Mouse (Mus musculus): ENCODE measurements around the gene 4921507P07Rik. TPM values are rescaled to one million over a fixed set of nuclear protein-coding genes. Genes with fewer than 3 reads are reported as not detected.
"Not testable (repeated sequence)": the region's sequence is repeated elsewhere in the genome, so short reads cannot be mapped to it uniquely, and the experiment has no call there.

The 4921507P07Rik gene
- total RNA-seq, 4 experiments from 2014 or later, result 0.25 to 0.37 (median 0.27) TPM

DNA sequence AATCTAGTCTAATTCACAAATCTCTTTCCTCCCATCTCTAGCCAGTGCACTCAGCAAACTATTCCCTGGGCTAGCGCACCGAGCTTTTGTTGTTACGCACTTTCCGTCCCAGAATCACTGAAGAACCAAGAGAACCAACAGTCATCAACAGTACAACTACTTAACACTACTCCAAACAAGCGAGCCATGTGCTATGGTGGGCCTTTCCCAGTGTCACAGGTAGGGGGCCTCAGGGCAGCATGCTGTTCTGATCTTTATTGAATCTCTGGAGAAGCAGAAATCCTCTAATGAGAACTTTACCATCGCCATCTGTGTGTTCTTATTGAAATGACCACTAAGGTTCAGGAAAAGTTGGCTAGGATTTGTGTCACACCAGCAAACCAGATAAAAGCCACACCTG, 38.9 kb downstream of the 4921507P07Rik start:
- DNase-seq (ENCODE audit: low spot score), result no peak

DNA sequence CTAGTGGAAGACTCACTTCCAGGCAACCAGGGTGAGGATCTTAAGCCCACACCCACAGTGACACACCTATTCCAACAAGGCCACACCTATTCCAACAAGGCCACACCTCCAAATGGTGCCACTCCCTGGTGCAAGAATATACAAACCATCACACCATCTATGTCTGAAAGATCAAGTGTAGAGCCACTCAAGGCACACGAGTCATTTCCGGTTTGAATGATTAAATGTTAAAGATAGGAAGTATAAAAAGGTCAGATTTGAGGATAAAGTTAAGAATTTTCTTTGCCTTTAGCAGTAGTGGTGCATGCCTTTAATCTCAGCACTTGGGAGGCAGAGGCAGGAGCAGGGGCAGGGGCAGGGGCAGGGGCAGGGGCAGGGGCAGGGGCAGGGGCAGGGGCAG, 42.2 kb downstream of the 4921507P07Rik start:
- not testable (repeated sequence) for DNase-seq (ENCODE audit: low spot score)

DNA sequence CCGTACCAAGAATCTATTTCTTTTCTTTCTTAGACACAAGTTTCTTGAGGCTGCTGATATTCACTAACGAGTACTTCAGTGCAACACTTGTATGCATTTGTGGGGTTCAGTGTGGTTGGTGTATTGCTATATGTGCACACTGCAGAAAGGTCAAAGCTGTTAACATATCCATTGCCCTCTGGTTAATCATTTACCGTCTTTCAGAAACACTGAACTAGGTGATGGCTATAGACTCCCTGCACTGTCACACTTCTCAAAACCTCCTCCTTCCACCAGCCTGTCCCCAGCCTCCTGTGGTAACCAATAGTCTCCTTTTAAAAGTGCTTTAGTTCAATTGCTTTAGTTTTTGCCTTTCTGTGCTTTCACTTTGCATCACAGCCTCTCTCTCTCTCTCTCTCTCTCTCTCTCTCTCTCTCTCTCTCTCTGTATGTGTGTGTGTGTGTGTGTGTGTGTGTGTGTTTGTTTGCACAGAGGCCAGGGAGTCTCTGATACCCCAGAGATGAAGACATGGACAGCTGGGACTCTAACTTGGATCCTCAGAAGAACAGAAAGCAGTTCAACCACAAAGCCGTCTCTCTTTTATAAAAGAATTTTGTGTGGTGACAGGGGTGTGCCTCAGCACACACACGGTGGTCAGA, 43.4 kb downstream of the 4921507P07Rik start:
- no peak for DNase-seq (ENCODE audit: low spot score)

DNA sequence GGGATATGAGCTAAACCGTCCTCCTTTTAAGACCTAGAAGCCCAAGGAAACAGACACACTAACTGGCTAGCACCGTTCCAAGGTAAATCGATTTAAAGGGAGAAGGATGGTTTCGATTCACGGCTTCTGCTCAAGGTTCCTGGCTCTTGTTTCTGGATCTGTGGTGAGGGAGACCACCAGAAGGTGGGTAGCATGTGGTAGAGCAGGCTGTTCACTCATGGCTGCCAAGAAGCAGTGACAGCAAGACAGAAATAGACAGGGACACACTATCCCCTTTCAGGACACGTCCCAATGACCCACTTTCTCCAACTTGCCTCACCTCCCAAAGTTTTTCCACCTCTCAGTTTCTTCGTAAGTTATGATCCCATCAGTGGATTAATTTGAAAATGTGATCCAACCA, 46.6 kb downstream of the 4921507P07Rik start:
- no peak for DNase-seq (ENCODE audit: low spot score)

DNA sequence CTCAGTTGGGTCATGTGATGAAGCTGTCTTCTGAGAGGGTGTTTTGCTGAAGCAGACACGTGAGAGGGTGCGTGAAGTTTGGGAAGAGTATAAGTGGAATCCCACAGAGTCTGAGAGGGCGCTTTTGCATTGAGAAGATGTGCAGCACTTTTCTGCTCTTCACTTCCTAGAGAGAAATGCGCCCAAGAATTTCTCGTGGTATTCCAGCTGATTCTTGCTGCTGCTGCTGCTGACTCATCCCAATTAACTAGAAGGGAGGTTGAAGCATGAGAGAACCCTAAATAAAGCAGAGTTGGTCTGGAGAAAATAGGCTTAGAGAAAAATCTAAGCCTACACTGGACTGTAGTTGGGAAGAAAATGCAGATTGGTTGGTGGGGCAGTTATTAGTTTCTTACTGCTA, 47.4 kb downstream of the 4921507P07Rik start:
- no peak for DNase-seq (ENCODE audit: low spot score)

DNA sequence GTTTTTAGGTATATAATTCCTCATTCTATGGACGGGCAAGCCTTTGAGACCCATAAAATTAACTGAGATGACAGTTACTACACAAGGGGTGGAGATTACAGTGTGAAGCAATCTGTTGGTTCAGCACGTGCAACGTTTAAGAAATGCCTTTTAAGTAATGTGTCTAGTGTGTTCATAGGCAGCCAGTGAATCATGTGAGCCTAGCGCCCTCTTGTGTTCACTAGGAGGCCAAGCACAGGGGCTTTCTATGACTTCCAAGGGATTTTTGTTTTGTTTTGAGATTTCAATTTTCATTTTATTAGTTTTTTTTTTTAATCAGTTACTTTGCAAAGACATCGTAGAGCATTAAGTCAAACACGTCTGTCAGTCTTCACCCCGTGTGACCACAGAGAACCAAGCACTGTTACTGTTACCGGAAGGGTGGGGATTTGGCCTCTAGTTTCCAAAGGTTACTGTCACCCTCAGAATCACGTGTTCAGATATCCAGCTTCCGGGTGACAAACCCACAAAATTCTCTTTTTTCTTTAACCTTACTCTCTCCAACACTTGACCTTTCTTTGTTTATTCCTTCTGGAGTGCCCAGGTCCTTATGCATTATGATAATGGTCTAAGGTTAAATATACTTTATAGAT, 50.9 kb downstream of the 4921507P07Rik start:
- DNase-seq (ENCODE audit: low spot score), result peak; percentile 30

DNA sequence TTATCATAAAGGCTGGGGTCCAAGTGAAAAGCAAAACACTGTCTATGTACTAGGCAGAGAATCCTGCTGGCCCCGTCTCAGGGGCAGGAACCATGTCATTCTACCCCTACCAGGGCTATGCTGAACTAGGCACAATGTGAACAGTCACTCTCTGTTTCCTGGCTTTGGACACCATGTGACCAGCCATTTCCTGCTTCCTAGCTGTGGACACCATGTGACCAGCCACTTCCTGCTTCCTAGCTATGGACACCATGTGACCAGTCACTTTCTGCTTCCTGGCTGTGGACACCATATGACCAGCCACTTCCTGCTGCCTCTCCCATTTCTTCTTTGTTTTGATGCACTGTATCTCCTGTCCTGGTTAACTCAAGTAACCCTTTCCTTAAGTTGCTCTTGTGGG, 53.9 kb downstream of the 4921507P07Rik start:
- no peak for DNase-seq (ENCODE audit: low spot score)

DNA sequence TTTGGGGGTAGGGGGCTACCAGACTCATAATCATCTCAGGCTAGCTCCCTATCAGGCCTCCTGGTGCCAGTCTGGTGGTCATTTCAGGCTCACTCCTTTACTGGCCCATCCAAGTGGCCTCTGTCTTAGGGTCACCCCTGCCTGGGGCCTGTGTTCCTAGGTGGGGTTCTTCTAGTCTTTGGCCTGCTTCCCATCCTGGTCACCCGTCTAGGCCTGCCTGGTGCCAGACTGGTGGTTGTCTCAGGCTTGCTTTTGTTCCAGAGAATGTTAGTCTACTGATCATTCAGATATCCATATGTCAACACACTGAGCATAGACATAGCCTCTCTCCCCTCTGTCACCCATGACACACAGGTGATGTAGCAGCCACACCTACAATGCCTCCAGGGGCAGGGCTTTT, 56.8 kb downstream of the 4921507P07Rik start:
- DNase-seq (ENCODE audit: low spot score), result no peak

DNA sequence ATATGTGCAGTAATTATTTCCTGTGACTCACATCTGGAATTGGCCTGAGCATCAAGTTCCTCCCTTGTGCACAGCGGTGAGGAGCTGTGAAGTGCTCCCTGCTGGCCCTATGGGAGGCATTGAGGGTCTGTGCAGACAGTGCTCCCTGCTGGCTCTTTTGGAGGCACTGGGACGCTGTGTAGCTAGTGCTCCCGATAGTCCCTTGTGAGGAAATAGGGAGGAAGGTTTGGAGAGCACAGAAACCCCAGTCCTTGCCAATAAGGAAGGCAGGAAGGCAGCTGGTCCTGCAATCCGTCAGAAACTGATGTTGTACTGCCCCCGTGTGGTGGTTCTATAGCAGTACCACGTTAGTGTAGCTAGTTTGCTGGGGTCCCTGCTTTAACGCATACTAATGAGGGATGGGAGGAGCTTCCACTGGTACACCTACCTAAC, 60.0 kb downstream of the 4921507P07Rik start:
- DNase-seq (ENCODE audit: low spot score), result peak; percentile 67

DNA sequence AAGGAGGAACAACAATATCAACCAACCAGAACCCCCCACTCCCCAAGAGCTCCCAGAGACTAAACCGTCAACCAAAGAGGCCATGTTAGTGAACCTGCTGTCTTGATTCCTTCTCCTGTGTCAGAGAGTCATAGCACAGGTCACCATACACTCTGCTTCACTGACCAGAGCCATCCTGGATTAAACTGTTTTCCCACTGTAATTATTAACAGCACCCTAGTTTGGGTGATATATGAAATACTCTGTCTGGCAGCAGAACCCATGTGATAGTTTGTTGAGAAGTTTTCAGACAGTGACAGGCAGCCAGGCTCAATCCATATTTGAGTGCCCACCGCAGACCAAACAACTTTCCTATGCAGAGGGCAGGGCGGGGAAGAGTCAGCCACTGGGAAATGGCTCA, 61.1 kb downstream of the 4921507P07Rik start:
- no peak for DNase-seq (ENCODE audit: low spot score)

DNA sequence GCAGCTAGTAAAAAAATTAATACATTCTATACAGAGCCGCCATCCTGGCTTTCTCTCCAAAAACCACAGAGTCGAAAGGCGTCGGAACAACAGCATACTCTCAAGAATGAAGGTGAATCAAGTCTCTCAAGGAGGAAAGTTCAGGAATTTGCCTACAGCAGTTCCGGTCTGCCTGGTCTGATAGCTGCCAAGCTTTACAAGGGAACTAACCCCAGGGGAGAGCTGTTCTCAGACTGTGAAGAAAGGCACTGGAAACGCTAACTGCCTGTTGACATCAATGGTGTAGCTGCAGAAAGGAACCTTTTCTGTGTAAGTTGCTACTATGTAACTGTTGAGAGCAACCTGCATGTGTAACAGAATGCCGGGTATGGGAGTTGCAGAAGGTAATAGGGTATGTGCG, 64.5 kb downstream of the 4921507P07Rik start:
- DNase-seq (ENCODE audit: low spot score), result no peak

DNA sequence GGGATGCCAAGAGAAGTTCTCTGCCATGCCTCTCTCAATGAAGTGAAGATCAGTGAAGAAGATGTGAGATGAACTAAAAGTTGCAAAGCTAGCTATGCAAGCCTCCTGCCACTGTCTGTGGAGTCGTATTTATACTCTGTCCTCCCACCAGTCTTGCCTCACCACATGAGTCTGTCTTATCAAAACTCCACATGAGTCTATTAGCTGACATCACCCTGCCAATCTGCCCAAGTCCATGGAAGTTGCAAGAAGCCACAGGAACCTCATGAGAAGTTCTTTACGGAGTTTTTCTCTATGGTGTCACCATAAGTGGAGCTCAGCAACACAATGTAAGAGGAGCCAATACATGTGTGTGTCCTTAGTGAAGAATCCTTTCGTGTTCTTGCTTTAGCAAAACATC, 65.4 kb downstream of the 4921507P07Rik start:
- DNase-seq (ENCODE audit: low spot score), result no peak

DNA sequence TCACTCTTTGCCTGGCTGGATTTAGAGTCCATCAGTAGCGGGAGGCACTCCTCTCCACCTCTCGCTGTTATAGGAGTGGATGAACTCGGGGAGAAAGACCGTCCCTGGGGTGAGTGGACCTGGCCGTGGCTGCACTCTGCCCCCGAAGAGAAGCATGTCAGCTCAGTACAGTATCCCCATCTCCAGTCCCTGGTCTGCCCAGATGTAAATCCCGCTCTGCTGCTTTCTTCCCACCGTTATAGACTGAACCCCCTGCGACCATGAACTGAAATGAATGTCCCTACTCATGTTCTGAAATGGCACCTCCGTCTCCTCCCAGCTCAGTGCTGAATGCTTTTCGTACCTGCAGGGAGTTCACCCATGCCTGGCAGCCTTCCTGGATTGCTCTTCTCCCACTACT, 67.2 kb downstream of the 4921507P07Rik start:
- DNase-seq (ENCODE audit: low spot score), result no peak

DNA sequence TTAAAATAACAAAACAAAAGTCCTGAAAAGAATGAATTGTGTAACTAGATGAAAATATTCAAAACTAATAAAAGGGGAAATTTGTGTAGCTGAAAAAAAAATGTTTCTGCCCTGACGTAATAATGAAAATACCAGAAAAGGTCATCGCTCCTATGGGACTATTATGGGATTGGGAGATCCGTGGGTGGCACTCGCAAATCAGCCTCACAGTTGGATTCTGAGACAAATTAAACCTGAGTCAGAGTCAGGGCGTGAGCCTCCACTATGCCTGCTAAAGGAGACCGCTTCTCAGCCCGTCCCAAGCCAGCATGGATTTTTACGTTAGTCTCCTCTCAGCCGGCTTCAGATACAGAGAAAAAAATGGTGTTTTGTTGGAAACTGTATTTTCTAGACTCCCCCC, 69.0 kb downstream of the 4921507P07Rik start:
- DNase-seq (ENCODE audit: low spot score), result no peak

DNA sequence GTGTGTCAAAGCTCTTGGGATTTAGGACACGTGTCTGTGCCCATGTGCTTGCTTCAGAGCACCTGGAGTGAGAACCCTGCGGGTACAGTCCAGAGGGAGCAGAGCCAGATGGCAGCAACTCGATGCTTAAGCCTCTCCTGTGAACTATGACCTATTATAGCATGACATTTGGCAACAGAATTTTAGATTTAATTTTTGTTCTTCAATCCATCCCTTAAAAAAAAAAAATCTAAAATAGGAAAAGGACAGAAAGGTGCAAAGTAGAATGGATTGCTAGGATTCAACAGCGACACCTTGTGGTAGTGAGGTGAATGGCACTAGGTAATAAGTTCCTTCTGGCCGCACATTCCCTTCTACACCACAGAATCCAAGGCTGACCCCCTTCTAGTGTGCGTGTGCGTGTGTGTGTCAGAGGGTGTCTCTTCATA, 69.8 kb downstream of the 4921507P07Rik start:
- peak; percentile 55 for DNase-seq (ENCODE audit: low spot score)

DNA sequence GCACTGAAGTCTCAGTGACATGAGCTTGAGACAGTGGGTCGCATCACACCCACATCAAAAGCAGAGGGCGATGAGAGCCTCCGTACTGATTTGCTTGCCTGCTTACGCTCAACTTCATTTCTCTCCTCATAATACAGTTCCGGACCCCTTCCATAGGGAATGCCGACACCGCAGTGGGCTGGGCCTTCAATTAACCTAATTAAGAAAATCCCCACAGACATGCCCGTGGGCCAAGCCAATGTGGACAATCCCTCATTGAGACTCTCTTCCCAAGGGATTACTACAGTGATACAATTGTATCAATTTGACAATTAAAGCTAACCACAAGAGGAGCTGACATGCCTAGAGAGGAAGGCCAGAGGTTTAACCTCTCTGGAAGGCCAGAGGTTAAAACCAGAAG, 70.6 kb downstream of the 4921507P07Rik start:
- no peak for DNase-seq (ENCODE audit: low spot score)

DNA sequence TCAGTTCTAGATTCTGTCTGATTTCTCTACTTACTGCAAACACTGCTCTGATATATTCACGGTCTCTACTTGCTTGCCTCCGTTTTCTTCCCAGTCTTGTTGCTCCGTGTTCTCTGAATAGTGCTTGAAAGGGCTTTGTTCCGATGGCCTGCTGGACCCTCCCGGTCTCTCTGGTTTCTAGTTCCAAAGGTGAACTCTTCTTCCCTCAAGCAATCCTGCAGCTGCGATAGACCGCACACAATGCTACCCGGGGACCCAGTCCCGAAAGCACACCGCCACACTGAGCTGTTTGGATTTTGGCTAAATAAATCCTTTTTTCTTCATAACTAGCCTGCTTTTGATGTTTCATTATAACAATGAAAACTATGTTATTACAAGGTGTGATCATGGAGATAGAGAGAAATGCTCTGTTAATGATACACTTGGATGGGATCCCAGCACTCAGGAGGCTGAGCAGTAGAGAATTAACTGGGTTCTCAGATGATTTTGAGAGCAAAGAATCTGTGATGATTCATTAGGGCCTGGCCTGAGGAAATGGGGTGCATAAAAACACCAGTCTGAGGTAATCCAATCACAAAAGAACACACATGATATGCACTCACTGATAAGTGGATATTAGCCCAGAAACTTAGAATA, 72.1 kb downstream of the 4921507P07Rik start:
- no peak for DNase-seq (ENCODE audit: low spot score)

Small RNA genes within 50 kb of the gene (microRNA-seq; reads per million reads assigned to microRNA genes)
- not detected for gene Mir6371

Other genes starting within 250 kb of the 4921507P07Rik start
- gene Osbpl3, start 140.4 kb downstream of the 4921507P07Rik start, total RNA-seq (2022), result 10 to 100 TPM; 20.2 to 31.0 (median 25.7) TPM
- 100 to 1,000 TPM; 167 to 177 (median 171) TPM for gene Cycs, start 30.1 kb downstream of the 4921507P07Rik start, total RNA-seq (2022)
- gene Npvf, start 57.8 kb upstream of the 4921507P07Rik start, total RNA-seq (2022), result not detected

Data from heart, adult 8-10 months (tissue).